Mouse (Mus musculus): ENCODE data around the gene Pole3.

GRCm38 (mm10) chr4:62485450-62486161, 39.3 kb downstream of the Pole3 start:
- TF ChIP-seq CTCF (IDR thresholded peaks at IDR 0.05; ENCODE audit: borderline replicate concordance, extremely low read depth, insufficient read depth, insufficient read length) (no peak), POLR2A (IDR thresholded peaks at IDR 0.05; ENCODE audit: borderline replicate concordance, extremely low read depth, insufficient read depth, insufficient read length, poor library complexity, severe bottlenecking) (no peak)

Data from brain, embryonic 14.5 days (tissue).